ENCODE assay signal across 8 mouse cellular contexts in the genomic region with DNA sequence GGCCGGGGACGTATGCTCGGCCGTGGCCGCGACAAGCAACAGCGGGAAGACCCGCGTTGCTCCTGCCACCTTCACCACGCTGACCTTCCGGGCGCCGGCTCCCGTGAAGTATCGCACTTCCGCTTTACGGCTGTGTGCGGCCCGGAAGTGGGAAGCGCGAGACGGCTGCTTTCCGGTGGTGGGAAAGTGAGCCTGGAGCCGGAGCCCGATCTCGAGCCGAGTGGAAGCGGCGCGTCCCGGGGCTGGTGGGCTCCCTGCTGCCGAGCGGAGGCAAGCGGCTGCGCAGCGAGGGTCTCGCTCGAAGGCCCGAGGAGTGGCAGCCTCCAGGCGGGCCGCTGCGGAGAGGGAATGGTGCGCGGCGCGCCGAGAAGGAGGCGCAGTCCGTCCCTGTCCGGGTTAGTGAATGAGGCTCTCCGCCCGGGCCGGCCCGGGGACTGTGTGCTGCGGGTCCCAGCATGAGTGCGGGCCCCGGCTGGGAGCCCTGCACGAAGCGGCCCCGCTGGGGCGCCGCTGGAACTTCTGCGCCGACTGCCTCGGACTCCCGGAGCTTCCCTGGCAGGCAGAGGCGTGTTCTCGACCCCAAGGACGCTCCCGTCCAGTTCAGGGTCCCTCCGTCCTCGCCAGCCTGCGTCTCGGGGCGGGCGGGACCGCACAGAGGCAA. TPM values are rescaled to one million over a fixed set of nuclear protein-coding genes. Genes with fewer than 3 reads are reported as not detected.
DNase-seq lines count a peak whose midpoint lies in the region; ATAC-seq lines count a peak whose summit lies in the region.

A gene (minus strand): TSS at position 108 of the 661 bp plus-strand sequence.
A gene (plus strand): TSS at position 159 of the 661 bp plus-strand sequence.

- H3K4me3 ChIP-seq in intestine, embryonic 14.5 days (ENCODE audit: low read depth, low read length) = peak within 1 kb of the TSS; percentile 100

- H3K27ac ChIP-seq in intestine, embryonic 14.5 days (ENCODE audit: low read depth) = peak within 1 kb of the TSS; percentile 65

- WGBS in intestine, embryonic 14.5 days = under 1% methylated on average over 76 of the region's 77 CpGs

- peak; percentile 83 for DNase-seq in adipocyte (ENCODE audit: low spot score)
- DNase-seq in embryo, embryonic 10 days (ENCODE audit: low spot score) = peak; percentile 94
- DNase-seq in gastrocnemius, postnatal 14 days = peak; percentile 91
- peak; percentile 89 for DNase-seq in intestine, embryonic 14.5 days (ENCODE audit: low spot score)
- DNase-seq in left cerebral cortex, postnatal 14 days (ENCODE audit: low spot score in 2 of 2) = peak; percentile 87 to 92
- peak; percentile 90 for DNase-seq in mesoderm, embryonic 11.5 days (ENCODE audit: low read depth, low spot score)
- peak; percentile 82 to 86 for DNase-seq in right cerebral cortex, postnatal 36 days (ENCODE audit: low spot score in 2 of 2)
- peak; percentile 87 for DNase-seq in yolk sac, embryonic 10.5 days (ENCODE audit: low spot score)

- peaks cover 20% of the 10 kb centered on the region for H3K4me1 ChIP-seq in intestine, embryonic 14.5 days (replicated peaks; ENCODE audit: control insufficient read depth, insufficient read depth, low read length)

- ATAC-seq in intestine, embryonic 14.5 days (replicated peaks; ENCODE audit: low FRiP score, low TSS enrichment, low read depth) = peak; percentile 95

- peak within 1 kb of the TSS; percentile 98 for H3K4me2 ChIP-seq in intestine, embryonic 14.5 days (ENCODE audit: low read length)

- H3K36me3 ChIP-seq in intestine, embryonic 14.5 days (ENCODE audit: control insufficient read depth, insufficient read depth, low read length) = peaks cover 26% of the 10 kb centered on the region

- intact Hi-C loops in gastrocnemius, postnatal 14 days (cut with DNase I; ENCODE audit: low total_unique reads) = no loop called here
- intact Hi-C loops in left cerebral cortex, postnatal 14 days (cut with DNase I) = no loop called here

- H3K9me3 ChIP-seq in intestine, embryonic 14.5 days (ENCODE audit: control insufficient read depth, low read length) = peaks cover 3% of the 10 kb centered on the region; the same call in 1 of the 2 replicates

- H3K27me3 ChIP-seq in intestine, embryonic 14.5 days (replicated peaks; ENCODE audit: control insufficient read depth, insufficient read depth, low read length) = no peaks in the 10 kb centered on the region

- H3K9ac ChIP-seq in intestine, embryonic 14.5 days (ENCODE audit: low read length) = peak within 1 kb of the TSS; percentile 91

RNA-seq across cellular contexts. Expression of the first gene that starts in this region (rescaled TPM):
- total RNA-seq in gastrocnemius, postnatal 14 days (2021) = 100 to 1,000 TPM; 145 to 160 TPM
- 333 and 354 TPM in 2 replicates for polyA plus RNA-seq in intestine, embryonic 14.5 days (2014; fragmentation: Nextera tagmentation; extraction: Ambion mirVana)
- total RNA-seq in left cerebral cortex, postnatal 14 days (2021) = 10 to 100 TPM; 66.5 to 71.5 TPM

RNA-seq across cellular contexts. Expression of the second gene that starts in this region (rescaled TPM):
- 10 to 100 TPM; 15.1 to 19.0 TPM for total RNA-seq in gastrocnemius, postnatal 14 days (2021)
- polyA plus RNA-seq in intestine, embryonic 14.5 days (2014; fragmentation: Nextera tagmentation; extraction: Ambion mirVana) = 43.8 and 45.5 TPM in 2 replicates
- total RNA-seq in left cerebral cortex, postnatal 14 days (2021) = 10 to 100 TPM; 35.7 to 44.0 TPM

Comparison
In these comparisons a context has a peak if more than half of its experiments do, and no peak if none do; other contexts are left out.
1. Peak in every context shown above with its lines: DNase-seq, ATAC-seq, H3K4me3 ChIP-seq and H3K27ac ChIP-seq.